In the genomic region with DNA sequence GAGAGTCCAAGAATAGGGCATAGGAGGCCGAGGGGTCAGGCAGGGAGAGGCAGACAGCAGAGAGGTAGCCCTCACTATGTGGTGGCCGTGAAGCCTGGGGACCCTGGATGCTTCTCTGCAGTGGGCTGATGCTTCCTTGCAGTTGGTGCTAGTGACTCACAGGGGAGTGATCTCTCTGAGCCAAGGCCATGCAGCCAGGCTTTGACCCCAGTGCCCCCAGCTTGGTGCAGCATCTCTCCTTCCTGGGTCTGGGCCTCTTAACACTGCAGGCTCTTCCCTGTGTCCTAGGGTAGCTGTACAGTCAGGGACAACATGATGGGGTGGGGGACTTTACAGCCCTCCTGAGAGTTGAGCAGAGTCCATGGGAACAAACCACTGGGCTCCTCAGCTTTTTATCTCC, we compare ENCODE assay signal across 14 mouse cellular contexts. TPM values are rescaled to one million over a fixed set of nuclear protein-coding genes. Genes with fewer than 3 reads are reported as not detected.
A peak's percentile ranks its signal among the peaks of the same experiment; 100 is the strongest.
DNase-seq lines count a peak whose midpoint lies in the region; ATAC-seq and TF ChIP-seq lines count a peak whose summit lies in the region.
"Had no signal": no experiment of that assay in that cellular context is flagged by ENCODE, and none has a peak within 500 bp of the region (broad histone marks: within the 10 kb centered on the region; RNA-seq: fewer than 3 reads in every experiment).

No protein-coding gene starts in this region.

- H3K9me3 ChIP-seq in liver, embryonic 11.5 days (ENCODE audit: control insufficient read depth, low read length), result no peaks in the 10 kb centered on the region
- H3K9me3 ChIP-seq in intestine, postnatal 0 days (ENCODE audit: control insufficient read depth), result no peaks in the 10 kb centered on the region
- H3K9me3 ChIP-seq in neural tube, embryonic 13.5 days, result no peaks in the 10 kb centered on the region
- H3K9me3 ChIP-seq: embryonic facial prominence, embryonic 12.5 days had no signal

- no peak for ATAC-seq in liver, embryonic 11.5 days (replicated peaks; ENCODE audit: low FRiP score)
- no peak for ATAC-seq in intestine, postnatal 0 days
- peak; percentile 1; the same call in 1 of the 2 replicates for ATAC-seq in neural tube, embryonic 13.5 days (ENCODE audit: low read depth)
- no peak for ATAC-seq in monocyte, adult 5-6 weeks (replicated peaks; ENCODE audit: insufficient number of reproducible peaks, low FRiP score, low TSS enrichment, poor library complexity, severe bottlenecking)
- ATAC-seq: lung, postnatal 0 days had no signal

- peak overlapping the region; percentile 27 for H3K4me2 ChIP-seq in liver, embryonic 11.5 days
- H3K4me2 ChIP-seq in intestine, postnatal 0 days (replicated peaks; ENCODE audit: low read depth), result peak overlapping the region; percentile 21
- H3K4me2 ChIP-seq in neural tube, embryonic 13.5 days, result no peak overlapping the region
- H3K4me2 ChIP-seq: embryonic facial prominence, embryonic 12.5 days had no signal

- peaks cover 65% of the 10 kb centered on the region for H3K4me1 ChIP-seq in liver, embryonic 11.5 days (replicated peaks; ENCODE audit: control insufficient read depth, insufficient read depth, low read length)
- H3K4me1 ChIP-seq in intestine, postnatal 0 days (replicated peaks; ENCODE audit: control insufficient read depth, insufficient read depth, low read length), result peaks cover 17% of the 10 kb centered on the region
- H3K4me1 ChIP-seq in neural tube, embryonic 13.5 days (replicated peaks), result peaks cover 98% of the 10 kb centered on the region

- peak overlapping the region; percentile 28; the same call in 1 of the 2 replicates for H3K27ac ChIP-seq in liver, embryonic 11.5 days (ENCODE audit: low read depth, low read length)
- H3K27ac ChIP-seq in intestine, postnatal 0 days (ENCODE audit: low read depth, low read length), result no peak overlapping the region
- peak overlapping the region; percentile 71 for H3K27ac ChIP-seq in neural tube, embryonic 13.5 days (replicated peaks)
- H3K27ac ChIP-seq: embryonic facial prominence, embryonic 12.5 days had no signal

- H3K27me3 ChIP-seq in liver, embryonic 11.5 days (replicated peaks; ENCODE audit: control insufficient read depth, insufficient read depth, low read length), result peaks cover 7% of the 10 kb centered on the region
- no peaks in the 10 kb centered on the region for H3K27me3 ChIP-seq in intestine, postnatal 0 days (replicated peaks; ENCODE audit: control insufficient read depth, insufficient read depth, low read length)
- H3K27me3 ChIP-seq in neural tube, embryonic 13.5 days, result no peaks in the 10 kb centered on the region
- H3K27me3 ChIP-seq: embryonic facial prominence, embryonic 12.5 days had no signal

- peak; percentile 38 for DNase-seq in adrenal gland, postnatal 10 days
- no peak for DNase-seq in adrenal gland, postnatal 4 days (ENCODE audit: low spot score in 2 of 2)
- DNase-seq in liver, embryonic 11.5 days (ENCODE audit: low spot score), result no peak
- DNase-seq in liver, result no peak
- DNase-seq in left cerebral cortex, postnatal 36 days (ENCODE audit: low spot score in 2 of 2), result no peak
- DNase-seq: cerebellum, postnatal 25 days; kidney, postnatal 10 days; layer of hippocampus, postnatal 36 days; thymus, postnatal 25 days had no signal

- intact Hi-C loops in left cerebral cortex, postnatal 36 days (cut with DNase I), result no loop called here

- WGBS in liver, embryonic 11.5 days, result 66% methylated on average over 2 of the region's 2 CpGs
- WGBS in intestine, postnatal 0 days, result 36% methylated on average over 2 of the region's 2 CpGs
- 25% methylated on average over 2 of the region's 2 CpGs for WGBS in neural tube, embryonic 13.5 days

- H3K9ac ChIP-seq in liver, embryonic 11.5 days (ENCODE audit: low read depth, low read length), result no peak overlapping the region
- H3K9ac ChIP-seq in intestine, postnatal 0 days (ENCODE audit: low read depth, low read length), result no peak overlapping the region
- peak overlapping the region; percentile 47; the same call in 1 of the 2 replicates for H3K9ac ChIP-seq in neural tube, embryonic 13.5 days
- H3K9ac ChIP-seq: embryonic facial prominence, embryonic 12.5 days had no signal

- TF ChIP-seq CTCF in intestine, postnatal 0 days (IDR thresholded peaks at IDR 0.05; ENCODE audit: low read depth), result no peak

- no peak overlapping the region for H3K4me3 ChIP-seq in liver, embryonic 11.5 days (ENCODE audit: low read depth, low read length)
- H3K4me3 ChIP-seq in intestine, postnatal 0 days (ENCODE audit: low read depth, low read length), result no peak overlapping the region
- H3K4me3 ChIP-seq in neural tube, embryonic 13.5 days, result no peak overlapping the region
- H3K4me3 ChIP-seq: embryonic facial prominence, embryonic 12.5 days had no signal

- no peaks in the 10 kb centered on the region for H3K36me3 ChIP-seq in liver, embryonic 11.5 days (ENCODE audit: control insufficient read depth, insufficient read depth, low read length)
- H3K36me3 ChIP-seq in intestine, postnatal 0 days (ENCODE audit: control insufficient read depth, insufficient read depth), result peaks cover 1% of the 10 kb centered on the region; the same call in 1 of the 2 replicates
- H3K36me3 ChIP-seq in neural tube, embryonic 13.5 days, result peaks cover 4% of the 10 kb centered on the region
- H3K36me3 ChIP-seq: embryonic facial prominence, embryonic 12.5 days had no signal

RNA-seq across cellular contexts. Expression of gene Fam222a, which starts 21.6 kb away (rescaled TPM):
- total RNA-seq in adrenal gland, postnatal 10 days (2021), result 10 to 100 TPM; 29.5 to 56.8 TPM
- total RNA-seq in adrenal gland, postnatal 4 days (2021), result 10 to 100 TPM; 33.7 to 33.9 TPM
- 2.2 and 2.3 TPM in 2 replicates for polyA plus RNA-seq in liver, embryonic 11.5 days (2014; fragmentation: Nextera tagmentation; extraction: Ambion mirVana)
- polyA plus RNA-seq in intestine, postnatal 0 days (2015; fragmentation: Nextera tagmentation; extraction: Ambion mirVana), result 2.3 and 3.2 TPM in 2 replicates
- polyA plus RNA-seq in neural tube, embryonic 13.5 days (2015; fragmentation: Nextera tagmentation; extraction: Ambion mirVana), result 6.1 and 6.8 TPM in 2 replicates
- 0.75 TPM in 1 of 3 replicates, not detected in the others for total RNA-seq in monocyte, adult 5-6 weeks (2017)
- total RNA-seq in left cerebral cortex, postnatal 36 days (2021), result 10 to 100 TPM in 1 of 2 experiments, 1 to 10 TPM in 1; 10.0 to 12.6 TPM
